Mouse (Mus musculus): Measurements from ENCODE around the gene Reps1. TPM values are rescaled to one million over a fixed set of nuclear protein-coding genes. Genes with fewer than 3 reads are reported as not detected.

Gene Reps1
- polyA plus RNA-seq, 1 experiment = 33.7 TPM

GRCm38 (mm10) chr10:18067761-18068446 lies 12.2 kb downstream of the Reps1 start:
- no peak overlapping the region for H3K4me2 ChIP-seq (ENCODE audit: low read depth)
- no peak overlapping the region for H3ac ChIP-seq (ENCODE audit: control insufficient read depth, insufficient read length)
- no peaks in the 10 kb centered on the region for H3K36me3 ChIP-seq (ENCODE audit: control insufficient read depth, insufficient read depth)
- TF ChIP-seq CEBPB (IDR thresholded peaks at IDR 0.05; ENCODE audit: insufficient read depth, poor library complexity, severe bottlenecking) (no peak), E2F4 (IDR thresholded peaks at IDR 0.05; ENCODE audit: insufficient read depth) (no peak), TCF3 (IDR thresholded peaks at IDR 0.05; ENCODE audit: insufficient read length, low read depth) (no peak), SRF (IDR thresholded peaks at IDR 0.05; ENCODE audit: control insufficient read depth, insufficient read length, low read depth) (no peak), POLR2A (IDR thresholded peaks at IDR 0.05; ENCODE audit: insufficient read length, low read depth) (no peak), MYOD1 (IDR thresholded peaks at IDR 0.05; ENCODE audit: control insufficient read depth in 1 of 3, insufficient read length in 2 of 3, low read depth in 2 of 3) (no peak)
- H3K27me3 ChIP-seq (ENCODE audit: control insufficient read depth, insufficient read depth, insufficient read length) = no peaks in the 10 kb centered on the region
- no peak overlapping the region for H3K4me3 ChIP-seq
- peaks cover 47% of the 10 kb centered on the region for H3K79me2 ChIP-seq (ENCODE audit: control insufficient read depth, insufficient read depth)

DNA sequence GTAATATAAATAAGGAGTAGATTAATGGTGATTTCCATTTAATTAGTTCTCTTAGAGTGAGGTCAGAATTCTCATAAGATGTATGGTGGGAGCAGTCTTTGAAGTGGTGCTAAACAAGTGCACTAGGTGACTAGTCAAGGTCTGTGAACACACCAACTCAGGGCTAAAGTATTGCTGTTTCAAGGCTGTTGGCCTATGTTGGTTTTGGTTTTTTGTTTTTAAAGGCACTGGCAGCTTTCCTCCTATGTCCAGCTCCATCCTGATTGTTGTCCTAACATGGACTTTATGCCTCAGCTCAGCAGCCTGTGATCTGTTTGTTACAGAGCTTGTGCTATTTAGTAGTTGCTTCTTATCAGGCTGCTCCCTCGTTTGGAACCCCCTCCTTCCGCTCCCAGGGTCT lies 13.2 kb downstream of the Reps1 start:
- Histone ChIP-seq H3K79me2 (ENCODE audit: control insufficient read depth, insufficient read depth) (peaks cover 49% of the 10 kb centered on the region), H3K4me3 (no peak overlapping the region), H3K27me3 (ENCODE audit: control insufficient read depth, insufficient read depth, insufficient read length) (no peaks in the 10 kb centered on the region), H3ac (ENCODE audit: control insufficient read depth, insufficient read length) (no peak overlapping the region), H3K4me2 (ENCODE audit: low read depth) (no peak overlapping the region), H3K36me3 (ENCODE audit: control insufficient read depth, insufficient read depth) (no peaks in the 10 kb centered on the region)
- TF ChIP-seq POLR2A (IDR thresholded peaks at IDR 0.05; ENCODE audit: insufficient read length, low read depth) (no peak), TCF12 (IDR thresholded peaks at IDR 0.05; ENCODE audit: insufficient read depth, poor library complexity, severe bottlenecking) (no peak), TCF3 (IDR thresholded peaks at IDR 0.05; ENCODE audit: insufficient read length, low read depth) (no peak), CEBPB (IDR thresholded peaks at IDR 0.05; ENCODE audit: insufficient read depth, poor library complexity, severe bottlenecking) (no peak)

GRCm38 (mm10) chr10:18069576-18069975 lies 13.9 kb downstream of the Reps1 start:
- Histone ChIP-seq H3K27me3 (ENCODE audit: control insufficient read depth, insufficient read depth, insufficient read length) (no peaks in the 10 kb centered on the region), H3K4me2 (ENCODE audit: low read depth) (no peak overlapping the region), H3K4me3 (no peak overlapping the region), H3ac (ENCODE audit: control insufficient read depth, insufficient read length) (no peak overlapping the region), H3K79me2 (ENCODE audit: control insufficient read depth, insufficient read depth) (peaks cover 52% of the 10 kb centered on the region), H3K36me3 (ENCODE audit: control insufficient read depth, insufficient read depth) (no peaks in the 10 kb centered on the region)
- TF ChIP-seq E2F4 (IDR thresholded peaks at IDR 0.05; ENCODE audit: insufficient read depth) = no peak
- TF ChIP-seq REST (IDR thresholded peaks at IDR 0.05; ENCODE audit: insufficient read depth, insufficient read length) = no peak
- no peak for TF ChIP-seq MAX (IDR thresholded peaks at IDR 0.05; ENCODE audit: low read depth)

DNA sequence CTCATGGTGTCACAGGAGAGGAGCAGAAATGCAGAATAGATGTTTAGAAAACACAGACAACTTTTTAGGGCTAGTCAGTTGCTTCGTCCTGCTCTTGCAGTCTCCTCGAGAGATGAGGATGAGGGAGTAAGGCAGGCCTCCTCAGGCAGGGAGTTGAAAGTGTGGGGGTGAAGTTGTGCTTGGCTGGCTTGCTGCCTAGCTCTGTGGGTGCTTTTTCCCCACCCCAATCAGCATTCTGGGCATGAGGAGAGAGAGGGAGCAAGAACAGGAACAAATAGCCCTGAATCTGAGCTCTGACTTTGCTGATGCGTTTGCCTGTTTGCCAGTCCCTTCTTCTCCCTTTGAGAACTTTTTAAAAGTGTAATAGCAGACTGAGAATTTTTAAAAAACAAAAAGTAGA lies 14.5 kb downstream of the Reps1 start:
- no peak overlapping the region for H3K4me2 ChIP-seq (ENCODE audit: low read depth)
- no peaks in the 10 kb centered on the region for H3K36me3 ChIP-seq (ENCODE audit: control insufficient read depth, insufficient read depth)
- peaks cover 52% of the 10 kb centered on the region for H3K79me2 ChIP-seq (ENCODE audit: control insufficient read depth, insufficient read depth)
- H3ac ChIP-seq (ENCODE audit: control insufficient read depth, insufficient read length) = no peak overlapping the region
- H3K4me3 ChIP-seq = no peak overlapping the region
- H3K27me3 ChIP-seq (ENCODE audit: control insufficient read depth, insufficient read depth, insufficient read length) = no peaks in the 10 kb centered on the region
- no peak for TF ChIP-seq MYOG (IDR thresholded peaks at IDR 0.05; ENCODE audit: control insufficient read depth in 1 of 3, insufficient read depth in 1 of 3, insufficient read length in 2 of 3, low read depth in 2 of 3)
- TF ChIP-seq TCF12 (IDR thresholded peaks at IDR 0.05; ENCODE audit: insufficient read depth, poor library complexity, severe bottlenecking) = no peak
- no peak for TF ChIP-seq CEBPB (IDR thresholded peaks at IDR 0.05; ENCODE audit: insufficient read depth, poor library complexity, severe bottlenecking)
- no peak for TF ChIP-seq REST (IDR thresholded peaks at IDR 0.05; ENCODE audit: insufficient read depth, insufficient read length)
- no peak for TF ChIP-seq SRF (IDR thresholded peaks at IDR 0.05; ENCODE audit: control insufficient read depth, insufficient read length, low read depth)
- TF ChIP-seq POLR2A (IDR thresholded peaks at IDR 0.05; ENCODE audit: insufficient read length, low read depth) = no peak
- no peak for TF ChIP-seq USF1 (IDR thresholded peaks at IDR 0.05; ENCODE audit: low read depth)
- no peak for TF ChIP-seq TCF3 (IDR thresholded peaks at IDR 0.05; ENCODE audit: insufficient read length, low read depth)
- TF ChIP-seq MYOD1 (IDR thresholded peaks at IDR 0.05; ENCODE audit: control insufficient read depth in 1 of 3, insufficient read length in 2 of 3, low read depth in 2 of 3) = no peak
- no peak for TF ChIP-seq MAX (IDR thresholded peaks at IDR 0.05; ENCODE audit: low read depth)
- no peak for TF ChIP-seq POLR2AphosphoS2 (IDR thresholded peaks at IDR 0.05; ENCODE audit: insufficient read length, low read depth)
- no peak for TF ChIP-seq E2F4 (IDR thresholded peaks at IDR 0.05; ENCODE audit: insufficient read depth)

DNA sequence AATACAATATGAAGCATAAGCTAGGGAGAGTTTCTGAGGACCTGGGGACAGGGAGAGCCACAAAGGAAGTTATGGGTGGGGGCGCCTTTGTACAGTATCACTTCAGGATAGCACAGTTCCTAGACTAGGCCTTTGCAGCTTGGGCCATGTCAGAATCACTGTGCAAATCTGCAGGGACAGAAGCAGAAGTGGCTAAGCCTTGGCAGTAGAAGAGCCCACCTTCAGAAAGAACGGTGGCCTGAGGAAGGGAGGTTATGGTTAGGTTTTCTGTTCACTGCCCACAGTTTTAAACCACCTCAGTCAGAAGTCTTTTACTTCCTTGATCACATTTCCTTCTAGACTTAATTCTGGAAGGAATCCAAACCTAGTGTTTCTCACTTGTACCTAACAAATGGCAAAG lies 15.0 kb downstream of the Reps1 start:
- no peak overlapping the region for H3ac ChIP-seq (ENCODE audit: control insufficient read depth, insufficient read length)
- H3K27me3 ChIP-seq (ENCODE audit: control insufficient read depth, insufficient read depth, insufficient read length) = no peaks in the 10 kb centered on the region
- H3K4me2 ChIP-seq (ENCODE audit: low read depth) = no peak overlapping the region
- TF ChIP-seq CEBPB (IDR thresholded peaks at IDR 0.05; ENCODE audit: insufficient read depth, poor library complexity, severe bottlenecking) = no peak
- no peak for TF ChIP-seq POLR2AphosphoS2 (IDR thresholded peaks at IDR 0.05; ENCODE audit: insufficient read length, low read depth)
- no peaks in the 10 kb centered on the region for H3K36me3 ChIP-seq (ENCODE audit: control insufficient read depth, insufficient read depth)
- peaks cover 48% of the 10 kb centered on the region for H3K79me2 ChIP-seq (ENCODE audit: control insufficient read depth, insufficient read depth)
- no peak overlapping the region for H3K4me3 ChIP-seq

GRCm38 (mm10) chr10:18072871-18073270 lies 17.2 kb downstream of the Reps1 start:
- no peak for TF ChIP-seq TCF3 (IDR thresholded peaks at IDR 0.05; ENCODE audit: insufficient read length, low read depth)
- no peak for TF ChIP-seq SRF (IDR thresholded peaks at IDR 0.05; ENCODE audit: control insufficient read depth, insufficient read length, low read depth)
- TF ChIP-seq MYOD1 (IDR thresholded peaks at IDR 0.05; ENCODE audit: control insufficient read depth in 1 of 3, insufficient read length in 2 of 3, low read depth in 2 of 3) = no peak
- no peak for TF ChIP-seq POLR2AphosphoS2 (IDR thresholded peaks at IDR 0.05; ENCODE audit: insufficient read length, low read depth)
- no peak for TF ChIP-seq MAX (IDR thresholded peaks at IDR 0.05; ENCODE audit: low read depth)
- no peak for TF ChIP-seq CEBPB (IDR thresholded peaks at IDR 0.05; ENCODE audit: insufficient read depth, poor library complexity, severe bottlenecking)
- TF ChIP-seq USF1 (IDR thresholded peaks at IDR 0.05; ENCODE audit: low read depth) = no peak
- no peak for TF ChIP-seq E2F4 (IDR thresholded peaks at IDR 0.05; ENCODE audit: insufficient read depth)
- TF ChIP-seq MYOG (IDR thresholded peaks at IDR 0.05; ENCODE audit: control insufficient read depth in 1 of 3, insufficient read depth in 1 of 3, insufficient read length in 2 of 3, low read depth in 2 of 3) = no peak
- no peak for TF ChIP-seq TCF12 (IDR thresholded peaks at IDR 0.05; ENCODE audit: insufficient read depth, poor library complexity, severe bottlenecking)
- no peak for TF ChIP-seq REST (IDR thresholded peaks at IDR 0.05; ENCODE audit: insufficient read depth, insufficient read length)
- TF ChIP-seq POLR2A (IDR thresholded peaks at IDR 0.05; ENCODE audit: insufficient read length, low read depth) = no peak
- peaks cover 37% of the 10 kb centered on the region for H3K79me2 ChIP-seq (ENCODE audit: control insufficient read depth, insufficient read depth)
- peaks cover 9% of the 10 kb centered on the region for H3K36me3 ChIP-seq (ENCODE audit: control insufficient read depth, insufficient read depth)
- no peak overlapping the region for H3ac ChIP-seq (ENCODE audit: control insufficient read depth, insufficient read length)
- no peak overlapping the region for H3K4me3 ChIP-seq
- H3K4me2 ChIP-seq (ENCODE audit: low read depth) = no peak overlapping the region
- H3K27me3 ChIP-seq (ENCODE audit: control insufficient read depth, insufficient read depth, insufficient read length) = no peaks in the 10 kb centered on the region
